Mouse (Mus musculus): ENCODE results near the gene Tex13c2.
A peak's percentile ranks its signal among the peaks of the same experiment; 100 is the strongest.

Tex13c2 gene

DNA sequence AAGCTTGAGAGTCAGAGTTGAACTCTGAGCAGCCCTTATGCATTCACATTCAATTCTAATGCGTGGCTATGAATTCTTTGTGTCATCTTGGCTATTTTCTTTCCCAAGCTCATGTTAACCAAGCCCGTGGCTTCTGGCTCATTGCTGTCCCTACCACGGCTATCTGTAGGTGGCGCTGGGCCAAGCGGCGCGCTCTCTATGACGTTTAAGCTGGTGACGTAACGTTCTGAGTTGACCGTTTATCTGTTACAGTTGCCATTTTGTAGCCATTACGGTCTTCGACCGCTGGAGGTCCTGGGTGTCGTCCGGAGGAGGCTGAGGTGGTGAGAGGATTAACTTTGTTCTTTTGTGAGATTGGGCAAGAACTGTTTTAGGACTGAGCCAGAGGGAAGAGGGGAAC is at the start of gene Tex13c2:
Gene Tex13c2, plus strand, starts transcription at position 246 of the 400 bp plus-strand sequence.
- DNase-seq (ENCODE audit: low spot score in 2 of 2) = no peak

DNA sequence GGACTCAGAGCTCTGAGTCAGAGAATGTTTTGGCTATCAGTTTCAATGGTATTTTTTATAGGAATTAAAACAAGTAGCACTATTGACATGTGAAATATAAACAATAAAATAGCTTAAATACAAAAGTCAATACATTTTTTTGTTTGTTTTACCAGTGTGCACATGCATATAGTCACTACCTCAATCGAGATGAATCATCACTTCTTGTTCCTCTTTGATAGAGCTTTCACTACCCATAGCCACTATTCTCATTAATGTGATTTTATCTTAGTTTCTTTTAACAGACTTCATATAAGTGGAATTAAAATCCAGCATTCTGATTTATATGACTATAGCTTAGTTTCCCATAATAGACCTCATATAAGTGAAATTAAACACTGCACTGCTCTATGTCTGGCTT is 39.2 kb upstream of the Tex13c2 start:
- no peak for DNase-seq (ENCODE audit: low spot score in 2 of 2)

DNA sequence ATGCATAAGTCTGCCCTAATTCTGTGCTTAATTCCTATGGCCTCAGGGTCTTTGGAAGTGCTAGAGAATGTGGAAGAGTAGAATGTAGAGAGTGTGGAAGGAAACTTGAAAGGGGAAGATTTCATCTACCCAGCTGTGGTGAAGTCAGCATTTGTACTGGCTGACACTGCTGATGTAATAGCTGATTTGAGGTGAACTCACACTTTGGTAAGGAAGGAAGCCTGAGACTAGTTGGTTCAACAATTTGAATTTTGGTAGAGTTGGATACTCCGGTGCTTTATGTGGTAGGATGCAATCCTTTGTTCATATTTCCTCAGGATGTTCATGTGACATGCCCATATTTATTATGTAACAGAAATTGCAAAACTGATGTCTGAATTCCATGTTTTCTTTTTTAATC is 36.5 kb upstream of the Tex13c2 start:
- DNase-seq (ENCODE audit: low spot score in 2 of 2) = no peak

DNA sequence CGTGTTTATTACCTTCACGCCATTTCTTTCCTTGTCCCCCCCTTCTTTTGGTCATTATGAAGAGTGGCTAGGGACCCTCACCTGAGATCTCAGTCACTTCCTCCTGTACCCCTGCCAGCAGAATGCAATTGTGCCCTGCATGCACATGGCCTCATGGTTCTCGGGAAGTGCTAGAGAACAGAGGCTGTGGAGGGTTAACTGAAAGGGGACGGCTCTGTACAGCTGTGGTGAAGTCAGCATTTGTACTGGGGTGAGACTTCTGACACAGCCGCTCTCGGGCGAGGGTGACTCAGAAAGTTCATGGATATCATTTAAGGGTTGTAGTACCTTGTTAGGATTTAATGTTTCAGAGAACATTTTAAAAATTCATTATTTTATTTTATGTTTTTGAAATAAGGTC is 35.0 kb upstream of the Tex13c2 start:
- DNase-seq (ENCODE audit: low spot score in 2 of 2) = no peak

DNA sequence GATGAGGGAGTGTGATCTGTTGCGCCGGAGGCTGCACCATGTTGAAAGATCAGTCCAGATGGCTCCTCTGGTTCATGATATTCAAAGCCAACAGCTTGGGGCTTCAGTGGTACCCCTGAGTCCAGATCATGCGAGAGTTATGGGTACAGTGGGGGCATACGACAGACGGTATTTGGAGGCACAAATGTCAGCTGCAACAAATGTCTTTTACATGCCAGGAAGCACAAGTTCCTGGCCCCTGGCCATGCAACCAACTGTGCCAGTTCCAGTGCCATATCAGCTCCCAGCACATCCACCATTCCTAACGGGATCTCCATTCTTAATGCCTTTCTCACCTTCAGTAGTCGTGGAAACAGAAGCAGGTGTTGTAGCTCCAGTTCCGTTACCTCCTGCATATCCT is 845 bp downstream of the Tex13c2 start:
- DNase-seq (ENCODE audit: low spot score in 2 of 2) = no peak

DNA sequence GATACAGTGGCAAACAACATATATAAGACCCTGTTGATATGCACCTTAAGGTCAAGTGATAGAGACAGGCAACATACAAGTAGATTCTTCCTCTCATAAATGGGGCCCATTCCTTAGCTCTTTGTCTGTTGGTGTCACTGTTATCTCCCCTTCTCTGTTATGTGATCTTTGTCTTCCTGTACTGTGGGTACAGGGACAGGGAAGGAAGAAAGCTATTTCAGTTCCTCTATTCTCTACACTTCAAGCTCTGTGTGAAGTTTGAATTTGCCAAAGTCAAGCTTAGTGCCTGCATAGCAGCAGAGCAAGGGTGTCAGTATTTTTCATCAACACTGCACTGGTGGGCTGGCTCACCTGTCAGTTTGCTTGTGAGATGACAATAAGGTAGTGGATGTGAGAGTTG is 11.0 kb downstream of the Tex13c2 start:
- no peak for DNase-seq (ENCODE audit: low spot score in 2 of 2)

DNA sequence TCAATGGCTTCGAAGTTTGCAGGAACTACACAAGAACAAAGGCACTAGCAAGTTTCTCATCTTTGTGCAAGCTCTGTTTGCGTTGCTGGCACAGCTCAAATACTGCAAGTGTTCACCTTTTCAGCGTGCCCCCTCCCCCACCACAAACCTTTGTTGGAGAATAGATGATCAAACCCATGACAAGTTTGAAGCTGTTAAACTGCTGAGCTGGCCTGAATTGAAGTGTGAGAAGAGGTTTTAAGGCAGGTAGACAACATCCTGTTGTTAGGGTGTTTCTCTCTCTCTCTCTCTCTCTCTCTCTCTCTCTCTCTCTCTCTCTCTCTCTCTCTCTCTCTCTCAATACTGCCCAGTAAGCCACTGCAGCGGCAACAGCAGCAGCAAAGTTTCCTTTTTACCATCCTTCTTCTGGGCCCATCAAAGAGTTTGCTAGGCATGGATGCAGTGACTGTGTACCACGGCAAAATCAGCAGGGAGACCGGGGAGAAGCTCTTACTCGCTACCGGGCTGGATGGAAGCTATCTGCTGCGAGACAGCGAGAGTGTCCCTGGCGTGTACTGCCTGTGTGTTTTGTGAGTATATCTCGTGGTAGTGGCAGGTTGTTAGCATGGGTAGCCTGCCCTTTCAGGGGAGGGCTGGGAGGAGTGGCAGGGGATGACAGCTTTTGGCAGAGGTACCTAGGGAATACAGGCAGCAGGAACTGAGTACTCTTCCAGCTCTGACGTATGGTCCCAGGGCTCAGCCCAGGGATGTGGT is 13.0 kb downstream of the Tex13c2 start, which contains the start of gene Sh2d1a:
Gene Sh2d1a, plus strand, starts transcription at position 163 of the 753 bp plus-strand sequence.
- DNase-seq (ENCODE audit: low spot score in 2 of 2) = peak; percentile 18 to 45

DNA sequence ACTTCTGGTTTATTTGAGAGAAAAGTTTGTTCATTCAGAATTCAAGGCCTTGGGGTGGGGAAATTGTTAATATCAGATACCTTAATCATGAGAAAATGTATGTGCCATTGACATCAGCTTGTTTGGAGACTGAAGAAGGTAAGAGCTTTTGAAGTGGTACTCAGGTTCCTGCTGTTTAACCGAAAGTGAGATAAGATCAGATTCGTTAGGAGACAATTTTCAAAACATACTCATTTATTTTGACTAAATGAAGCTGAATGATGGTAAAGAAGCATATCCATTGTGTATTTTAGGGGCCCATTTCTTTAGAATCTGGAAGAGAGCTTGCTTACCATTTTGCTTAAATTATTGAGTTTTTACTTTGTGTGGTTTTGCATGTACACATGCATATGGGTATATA is 21.6 kb downstream of the Tex13c2 start:
- DNase-seq (ENCODE audit: low spot score in 2 of 2) = no peak

DNA sequence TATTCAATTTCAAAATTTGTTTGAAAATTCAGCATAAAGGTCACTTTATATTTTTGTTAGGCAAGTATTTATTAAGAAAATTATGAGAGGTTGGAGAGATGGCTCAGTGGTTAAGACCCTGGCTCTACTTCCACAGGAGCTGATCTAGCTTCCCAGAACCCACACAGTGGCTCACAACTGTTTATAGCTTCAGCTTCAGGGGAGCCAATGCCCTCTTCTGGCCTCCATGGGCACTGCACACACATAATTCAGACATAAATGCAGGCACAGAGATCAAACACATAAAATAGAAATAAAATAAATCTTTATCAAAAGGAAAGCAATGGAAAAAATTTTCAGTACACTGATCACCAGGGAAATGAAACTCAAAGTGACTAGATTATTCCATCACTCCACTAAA is 23.1 kb downstream of the Tex13c2 start:
- no peak for DNase-seq (ENCODE audit: low spot score in 2 of 2)

DNA sequence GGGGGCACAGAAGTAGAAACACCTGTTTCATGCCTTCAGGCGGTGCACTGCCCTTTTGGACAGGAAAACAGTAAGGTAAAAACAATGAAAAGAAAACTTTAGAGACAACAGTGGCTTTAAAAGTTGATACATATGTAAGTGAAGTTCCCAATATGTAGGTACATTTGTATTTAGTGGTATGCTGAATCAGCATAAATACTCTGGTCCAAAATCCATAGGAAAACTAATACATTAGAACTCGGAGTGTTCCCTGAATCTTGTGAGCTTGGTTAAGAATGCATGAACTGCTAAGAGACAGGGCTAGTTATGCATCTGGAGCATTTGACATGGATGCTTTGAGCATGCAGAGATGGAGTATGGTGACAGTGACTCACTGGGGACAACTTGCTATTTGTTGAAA is 33.4 kb downstream of the Tex13c2 start:
- no peak for DNase-seq (ENCODE audit: low spot score in 2 of 2)

DNA sequence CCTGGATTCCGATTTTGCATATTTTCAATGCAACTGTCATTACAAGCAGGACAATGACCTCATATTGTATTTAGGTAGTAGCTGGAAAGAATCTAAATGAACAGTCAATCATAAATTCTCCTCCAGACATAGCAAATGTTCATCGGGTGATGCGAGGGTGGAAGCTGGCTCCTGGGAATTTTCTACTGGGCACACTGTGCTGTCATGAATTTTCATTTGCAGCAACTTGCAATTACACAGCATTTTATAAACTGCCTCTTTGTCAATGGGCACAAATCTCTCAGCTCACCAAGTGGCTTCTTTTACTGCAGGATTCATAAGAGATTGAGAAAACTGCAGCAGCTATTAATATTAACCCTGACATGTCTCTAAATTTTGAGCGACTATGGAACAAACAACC is 41.2 kb downstream of the Tex13c2 start:
- no peak for DNase-seq (ENCODE audit: low spot score in 2 of 2)

DNA sequence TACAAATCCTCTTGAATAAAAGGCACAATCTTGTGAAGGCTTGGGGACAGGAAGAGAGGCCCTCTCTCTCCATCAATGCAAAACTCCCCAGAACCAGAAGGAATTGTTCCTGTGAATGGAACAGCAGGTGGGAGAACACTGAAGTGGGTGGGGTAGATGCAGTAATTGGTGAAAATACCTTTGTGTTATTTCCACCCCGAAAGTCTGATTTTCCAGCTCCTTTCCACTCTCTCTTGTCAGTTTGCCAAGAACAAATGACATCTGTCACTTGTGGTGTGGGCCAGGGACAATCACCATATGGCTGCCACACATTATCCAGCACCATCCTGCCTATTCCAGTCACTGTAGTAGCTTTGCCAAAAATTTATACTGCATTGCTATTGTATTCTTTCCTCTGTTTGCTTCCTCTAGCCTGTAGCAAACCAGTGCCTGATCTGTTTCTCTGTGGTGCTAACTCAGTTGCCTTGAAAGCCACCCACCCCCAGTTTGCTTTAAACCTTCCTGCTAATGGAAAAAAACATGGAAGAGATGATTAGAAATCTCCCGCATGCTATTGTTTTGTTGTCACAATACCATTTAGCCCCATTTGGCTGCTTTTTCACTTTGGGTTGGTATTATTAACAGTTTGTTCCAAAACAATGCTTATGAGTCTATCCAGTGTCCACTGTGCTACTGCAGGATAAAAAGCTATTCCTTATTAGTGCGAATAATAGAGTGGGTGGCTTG is 50.7 kb downstream of the Tex13c2 start:
- DNase-seq (ENCODE audit: low spot score in 2 of 2) = no peak

DNA sequence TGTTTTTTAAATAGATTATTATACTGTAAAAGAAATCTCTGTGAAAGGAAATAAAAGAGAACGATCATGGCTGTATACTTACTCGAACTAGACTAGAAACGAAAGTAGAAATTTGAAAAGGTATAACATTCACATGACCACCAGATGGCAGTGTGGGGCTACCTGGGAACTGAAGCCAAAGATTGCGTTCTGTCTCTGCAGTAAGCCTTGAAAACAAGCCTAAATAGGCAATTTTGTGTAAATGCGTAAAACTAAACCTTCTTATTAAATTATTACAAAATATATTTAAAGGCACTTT is 51.2 kb downstream of the Tex13c2 start:
- DNase-seq (ENCODE audit: low spot score in 2 of 2) = peak; percentile 53 to 61

Data from natural killer cell, adult 2 months (primary cell).